Mouse (Mus musculus) NIH3T3 (cell line): ENCODE data around the gene Pknox2.

Experiments
- DNase-seq: peaks from one replicate; pipeline ENCODE4 v3.0.0-alpha.2; 2012; ENCODE audit warnings: low read depth

Gene Pknox2

DNA sequence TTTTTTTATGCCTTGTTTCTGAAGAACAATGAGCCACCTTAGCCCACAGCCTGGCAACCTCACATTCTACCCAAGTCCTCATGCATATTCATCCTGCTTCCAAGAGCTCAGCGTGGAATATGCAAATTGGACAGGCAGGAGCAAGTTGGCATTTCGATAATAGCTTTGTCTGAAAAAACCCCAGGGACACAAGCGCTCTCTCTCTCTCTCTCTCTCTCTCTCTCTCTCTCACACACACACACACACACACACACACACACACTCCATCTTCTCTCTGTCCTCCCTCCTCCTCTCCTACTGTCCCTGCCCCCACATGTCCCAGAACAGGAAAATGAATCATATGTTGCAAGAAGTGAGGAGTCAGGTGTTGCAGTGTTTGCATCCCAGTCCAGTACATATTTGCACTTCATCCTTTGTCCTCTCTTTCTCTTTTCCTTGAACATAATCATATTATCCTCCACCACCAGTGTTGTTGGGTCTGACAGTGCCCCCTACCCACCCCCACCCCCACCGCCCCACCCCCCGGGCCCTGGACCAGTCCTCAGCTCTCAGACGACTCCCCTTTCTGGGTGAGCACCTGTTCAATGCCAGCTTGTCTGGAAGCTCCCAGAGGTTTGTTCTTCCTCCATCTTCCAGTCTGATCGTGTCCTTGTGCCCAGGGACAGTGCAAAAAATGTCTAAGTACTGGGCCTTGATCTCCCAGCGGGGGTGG is 265.0 kb downstream of the Pknox2 start:
- DNase-seq, result no peak

DNA sequence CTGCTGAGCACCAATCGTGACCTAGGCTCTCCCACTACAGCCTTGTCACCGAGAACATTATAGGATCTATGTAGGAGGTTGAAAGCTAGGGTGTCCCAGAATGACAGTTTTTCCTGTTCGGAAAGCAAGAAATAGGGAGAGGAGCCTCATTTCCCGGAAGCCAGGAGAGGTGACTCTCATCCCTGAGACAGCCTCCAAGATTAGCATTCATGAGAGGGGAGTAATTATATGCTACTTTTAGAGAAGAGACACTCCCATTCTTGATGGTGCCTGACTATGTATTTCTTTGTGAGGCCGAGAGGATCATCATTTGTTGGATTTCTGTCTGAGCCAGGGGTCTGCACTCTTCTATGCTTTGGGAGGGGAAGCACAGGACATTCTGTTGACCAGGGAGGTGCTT is 265.6 kb downstream of the Pknox2 start:
- DNase-seq, result no peak

DNA sequence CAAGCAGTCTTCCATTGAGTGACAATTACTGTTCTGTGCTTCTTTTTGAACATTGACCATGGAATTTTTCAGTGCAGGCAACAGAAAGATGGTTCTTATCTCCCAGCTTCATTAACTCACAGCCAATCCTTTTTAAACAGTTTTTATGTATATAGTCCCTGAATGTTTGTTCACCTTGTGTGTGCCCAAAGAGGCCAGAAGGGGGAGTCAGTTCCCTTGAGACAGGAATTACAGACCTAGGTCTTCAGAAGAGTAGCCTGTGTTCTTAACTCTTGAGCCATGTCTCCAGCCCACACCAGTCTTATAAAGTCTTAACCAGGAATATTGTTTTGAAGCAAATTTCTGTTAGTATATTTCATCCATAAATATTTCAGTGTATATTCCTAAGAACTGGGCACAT is 270.4 kb downstream of the Pknox2 start:
- DNase-seq, result no peak

DNA sequence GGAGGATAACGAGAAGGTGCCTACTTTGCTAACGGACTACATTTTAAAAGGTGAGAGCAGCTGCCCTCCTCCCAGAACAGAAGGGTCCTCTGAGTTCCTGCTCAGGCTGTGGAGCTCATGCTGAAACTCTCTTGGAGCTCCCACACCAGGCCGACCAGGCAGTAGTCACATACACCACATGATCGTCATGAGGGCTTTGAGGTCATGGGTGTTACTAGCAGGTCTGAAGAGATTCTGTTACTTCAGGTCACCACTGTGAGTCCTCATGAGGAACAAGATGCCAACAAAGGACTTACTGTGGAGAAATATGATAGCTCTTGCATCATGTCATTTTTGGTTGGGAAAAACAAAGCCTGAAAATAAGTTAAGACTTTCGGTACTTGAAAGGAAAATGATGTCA is 270.9 kb downstream of the Pknox2 start:
- DNase-seq, result no peak

DNA sequence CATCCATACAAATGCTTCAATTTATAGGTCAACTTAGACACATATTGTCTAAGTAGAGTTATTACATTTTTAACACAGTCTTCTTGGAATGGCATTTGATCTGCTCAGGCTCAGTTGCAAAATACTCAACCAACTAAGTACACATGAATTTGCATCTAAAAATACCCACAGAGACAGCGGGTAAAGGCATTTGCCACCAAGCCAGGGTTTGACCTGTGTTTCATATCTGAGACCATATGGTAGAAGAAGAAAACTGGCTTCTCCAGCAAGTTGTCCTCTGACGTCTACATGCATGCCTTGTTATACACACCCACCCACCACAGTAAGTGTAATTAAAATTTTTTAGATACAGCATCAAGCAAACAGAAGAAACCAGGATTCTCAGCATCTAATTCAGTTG is 273.4 kb downstream of the Pknox2 start:
- DNase-seq, result no peak

DNA sequence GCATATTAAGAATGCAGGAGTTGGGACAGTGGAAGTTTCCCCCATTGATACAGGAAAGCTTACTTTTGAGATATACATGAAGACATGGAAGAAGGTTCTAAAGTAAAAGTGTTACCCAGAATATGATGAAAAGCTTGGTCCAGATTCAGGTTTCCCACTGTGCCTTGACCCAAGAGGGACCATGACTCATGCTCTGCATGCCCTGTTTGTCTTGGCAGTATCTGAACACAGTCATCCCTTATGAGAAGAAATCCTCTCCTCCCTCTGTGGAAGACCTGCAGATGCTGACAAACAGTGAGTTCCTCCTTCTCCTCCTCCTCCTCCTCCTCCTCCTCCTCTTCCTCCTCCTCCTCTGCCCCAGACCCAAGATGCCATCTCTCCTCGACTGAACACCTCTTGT is 276.9 kb downstream of the Pknox2 start:
- DNase-seq, result peak; percentile 75

DNA sequence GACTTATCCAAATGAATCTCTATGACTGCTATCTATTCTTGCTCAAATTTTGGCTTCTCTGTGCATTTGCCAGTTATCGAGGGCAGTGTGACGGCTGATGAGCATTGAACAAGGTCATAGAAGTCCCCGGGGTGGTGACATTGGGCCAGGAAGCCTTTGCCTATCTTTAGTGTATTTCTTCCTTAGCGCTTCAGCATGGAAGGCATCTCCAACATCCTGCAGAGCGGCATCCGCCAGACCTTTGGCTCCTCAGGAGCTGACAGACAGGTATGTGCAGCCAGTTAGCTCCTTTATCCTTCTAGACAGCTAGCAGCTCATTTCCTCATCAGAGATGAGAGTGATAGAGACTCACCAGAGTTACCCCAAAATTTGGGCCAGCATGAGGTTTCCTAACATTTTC is 278.5 kb downstream of the Pknox2 start:
- DNase-seq, result no peak

DNA sequence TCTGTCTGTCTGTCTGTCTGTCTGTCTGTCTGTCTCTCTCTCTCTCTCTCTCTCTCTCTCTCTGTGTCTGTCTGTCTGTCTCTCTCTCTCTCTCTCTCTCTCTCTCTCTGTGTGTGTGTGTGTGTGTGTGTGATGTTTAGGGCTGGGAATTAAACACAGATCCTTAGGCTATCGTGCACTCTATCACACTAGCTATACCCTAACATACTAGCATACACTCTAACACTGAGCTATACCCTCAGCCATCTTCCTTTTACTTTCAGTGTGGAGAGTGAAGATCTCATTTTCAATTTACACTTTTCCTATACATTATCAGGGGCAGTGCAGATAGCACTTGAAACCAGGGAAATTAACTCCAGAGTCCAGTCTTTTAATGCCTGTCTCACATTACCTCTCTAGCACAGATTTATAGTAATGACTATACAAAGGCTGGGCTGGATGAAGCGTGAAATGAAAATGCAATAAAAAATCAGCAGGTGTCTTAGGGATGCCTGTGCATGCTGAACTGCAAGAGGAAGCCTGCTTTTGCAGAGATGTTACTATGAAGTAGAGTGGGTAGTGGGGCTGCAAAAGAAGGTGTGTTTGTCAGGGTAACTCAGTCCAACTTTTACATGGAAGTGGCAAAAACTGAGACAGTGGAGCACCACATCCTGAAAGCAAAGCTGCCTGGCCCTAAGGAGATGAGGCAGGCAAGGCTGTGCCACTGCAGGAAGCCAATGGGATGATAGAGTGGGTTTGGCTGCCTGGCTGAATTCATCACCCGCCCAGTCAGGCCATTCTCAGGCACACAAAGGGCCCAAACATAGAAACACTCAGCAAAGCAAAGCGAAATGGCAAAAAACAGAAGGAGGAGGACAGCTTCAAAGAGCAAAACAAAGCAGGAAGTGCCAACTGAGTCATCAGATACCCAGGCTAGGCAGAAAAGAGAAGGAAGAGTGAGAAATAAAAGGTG is 282.1 kb downstream of the Pknox2 start:
- peak; percentile 27 for DNase-seq

DNA sequence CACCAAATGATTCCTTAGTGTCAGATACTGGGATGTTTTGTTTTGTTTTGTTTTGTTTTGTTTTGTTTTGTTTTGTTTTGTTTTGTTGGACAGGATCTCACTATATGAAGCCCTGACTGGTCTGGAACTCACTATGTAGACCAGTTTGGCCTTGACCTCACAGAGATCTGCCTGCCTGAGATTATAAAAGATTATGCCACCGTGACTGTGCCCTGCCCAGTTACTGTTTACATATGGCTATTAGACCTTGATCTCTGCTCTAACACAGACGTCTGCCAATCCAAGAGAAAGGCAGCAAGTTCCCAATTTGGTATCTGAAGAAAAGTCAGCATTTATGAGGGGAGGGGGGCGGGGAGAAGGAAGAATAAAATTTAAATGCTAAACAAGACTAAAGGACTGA is 283.5 kb downstream of the Pknox2 start:
- no peak for DNase-seq

DNA sequence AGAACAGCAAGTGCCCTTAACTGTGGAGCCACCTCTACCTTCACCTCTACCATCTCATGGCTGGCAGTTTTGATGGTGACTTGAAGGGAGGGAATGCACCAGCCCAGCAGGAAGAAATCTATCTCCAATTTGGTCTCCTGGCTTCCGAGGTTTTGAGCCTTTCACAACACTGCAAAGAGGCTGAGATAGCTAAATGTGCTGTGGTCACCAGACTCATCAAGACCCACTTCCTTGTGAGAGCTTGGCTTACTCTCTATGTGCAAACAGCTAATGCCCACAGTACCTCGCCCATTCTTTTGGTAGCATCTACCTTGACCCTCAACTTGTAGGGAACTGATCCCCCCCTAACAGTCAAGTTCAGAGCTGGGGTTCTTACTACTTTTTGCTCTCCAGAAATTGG is 284.6 kb downstream of the Pknox2 start:
- no peak for DNase-seq

DNA sequence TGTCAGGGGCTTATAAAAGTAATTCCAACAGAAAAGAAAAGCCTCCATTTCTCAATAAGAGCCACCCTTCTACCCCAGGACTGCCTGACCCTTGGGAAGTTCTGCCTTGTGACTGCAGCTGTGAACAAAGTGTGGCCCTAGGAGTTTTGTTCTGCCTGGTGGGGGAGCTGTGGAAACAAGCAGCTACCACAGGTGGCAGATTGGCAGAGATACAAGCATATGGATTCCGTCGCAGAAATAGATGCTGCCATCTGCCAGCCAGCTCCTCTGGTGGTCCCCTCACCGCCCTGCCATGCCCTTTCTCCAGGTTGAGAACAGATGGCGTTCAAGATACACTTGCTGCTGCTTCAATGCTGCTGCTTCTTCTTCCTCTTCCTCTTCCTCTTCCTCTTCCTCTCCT is 288.5 kb downstream of the Pknox2 start:
- DNase-seq, result no peak

DNA sequence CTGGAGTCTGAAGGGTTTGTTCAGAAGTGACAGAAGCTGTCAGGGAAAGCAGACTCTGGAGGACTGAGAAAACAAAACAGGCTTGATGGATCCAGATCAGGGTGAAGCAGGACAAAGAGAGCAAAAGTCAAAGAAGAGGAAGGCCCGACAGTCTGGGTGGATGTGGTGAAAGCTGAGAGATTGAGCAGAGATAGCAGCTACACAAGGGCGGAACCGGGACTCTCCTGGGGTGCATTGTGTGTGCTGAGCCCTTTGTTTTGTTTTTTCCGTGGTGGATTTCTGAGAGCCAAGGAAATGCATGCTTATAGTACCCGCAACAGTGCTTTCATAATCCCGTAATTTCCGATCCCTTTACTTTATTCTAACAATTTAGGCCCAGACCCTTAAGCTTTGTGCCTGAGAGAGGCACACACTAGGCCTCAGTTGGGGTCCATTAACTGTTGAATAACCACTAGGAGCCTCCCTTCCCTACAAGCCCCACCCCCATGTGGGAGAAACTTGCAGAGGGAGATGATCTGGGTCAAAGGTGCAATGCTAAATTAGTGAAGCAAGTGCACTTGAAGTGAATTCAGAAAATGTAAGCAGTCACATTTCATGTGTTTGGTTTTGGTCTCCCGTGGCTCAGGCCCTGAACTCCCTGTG is 289.6 kb downstream of the Pknox2 start:
- DNase-seq, result no peak

DNA sequence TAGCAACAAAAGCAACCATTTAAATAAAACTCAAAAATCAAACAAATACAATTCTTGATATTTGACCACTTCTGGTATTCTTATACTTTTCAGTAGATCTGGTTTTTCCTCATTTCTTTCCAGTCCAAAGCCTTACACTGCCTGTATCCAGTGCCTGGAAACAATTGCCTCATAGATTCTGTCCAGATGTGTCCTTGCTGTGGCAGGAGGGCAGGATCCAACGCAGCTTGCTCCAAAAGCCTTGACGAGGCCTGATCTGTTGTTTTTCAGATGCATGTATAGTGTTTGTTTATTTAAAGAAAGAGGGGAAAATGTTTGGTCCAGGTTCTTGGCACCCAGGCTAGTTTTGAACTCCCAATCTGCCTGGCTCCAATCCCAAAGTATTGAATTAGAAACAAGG is 290.9 kb downstream of the Pknox2 start:
- DNase-seq, result peak; percentile 49

DNA sequence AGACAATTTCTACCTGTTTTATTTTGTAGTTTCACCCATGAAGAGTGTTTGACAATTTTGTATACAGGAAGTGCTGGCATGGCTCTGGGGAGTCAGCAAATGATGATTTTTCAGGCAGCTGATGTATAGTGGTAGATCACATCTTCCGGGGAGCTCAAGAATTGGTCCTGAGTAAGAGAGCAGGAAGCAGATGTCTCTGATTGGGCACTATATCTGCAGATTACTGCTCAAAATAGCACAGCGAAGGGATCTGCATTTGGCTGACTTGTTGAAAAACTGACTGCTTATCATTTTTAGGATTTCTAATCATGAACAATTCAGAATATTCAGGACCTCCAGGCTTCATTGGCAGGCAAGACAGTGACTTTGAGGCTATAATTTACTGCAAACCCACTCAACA is 295.0 kb downstream of the Pknox2 start:
- no peak for DNase-seq

DNA sequence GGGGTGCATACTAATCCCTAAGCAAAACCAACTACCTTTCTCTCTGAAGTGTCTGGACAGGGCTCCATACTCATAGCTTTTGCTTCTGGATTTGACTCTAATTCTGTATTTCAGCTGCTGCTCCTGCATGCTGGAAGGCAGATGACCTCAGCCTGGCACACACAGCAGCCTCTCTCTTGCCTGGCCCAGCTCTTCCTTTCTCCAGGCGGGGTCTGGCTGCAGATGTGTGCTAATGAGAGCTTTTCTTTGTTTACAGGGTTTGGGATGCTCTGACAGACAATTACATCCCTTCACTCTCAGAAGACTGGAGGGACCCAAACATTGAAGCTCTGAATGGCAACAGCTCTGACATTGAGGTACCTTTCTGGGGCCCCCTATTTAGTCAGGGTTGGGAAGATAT is 297.1 kb downstream of the Pknox2 start:
- no peak for DNase-seq

DNA sequence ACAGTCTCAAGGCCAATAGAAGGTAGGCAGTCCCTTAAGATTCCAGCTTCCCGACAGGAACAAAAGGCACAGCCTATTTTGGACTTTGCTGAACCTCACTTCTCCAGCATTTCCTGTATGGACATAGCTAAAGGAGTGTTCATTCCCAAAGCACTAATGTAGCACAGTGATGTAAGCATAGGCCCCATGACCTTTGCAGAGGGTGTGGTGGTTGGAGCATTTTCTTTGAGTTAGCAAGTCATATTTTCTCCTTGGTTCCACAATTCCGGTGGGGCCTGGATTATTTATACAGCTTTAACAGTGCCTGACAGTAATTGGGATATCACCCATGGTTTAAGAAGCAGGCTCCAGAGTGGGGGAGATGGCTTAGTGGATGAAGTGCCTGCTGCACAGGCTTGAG is 298.5 kb downstream of the Pknox2 start:
- peak; percentile 63 for DNase-seq

DNA sequence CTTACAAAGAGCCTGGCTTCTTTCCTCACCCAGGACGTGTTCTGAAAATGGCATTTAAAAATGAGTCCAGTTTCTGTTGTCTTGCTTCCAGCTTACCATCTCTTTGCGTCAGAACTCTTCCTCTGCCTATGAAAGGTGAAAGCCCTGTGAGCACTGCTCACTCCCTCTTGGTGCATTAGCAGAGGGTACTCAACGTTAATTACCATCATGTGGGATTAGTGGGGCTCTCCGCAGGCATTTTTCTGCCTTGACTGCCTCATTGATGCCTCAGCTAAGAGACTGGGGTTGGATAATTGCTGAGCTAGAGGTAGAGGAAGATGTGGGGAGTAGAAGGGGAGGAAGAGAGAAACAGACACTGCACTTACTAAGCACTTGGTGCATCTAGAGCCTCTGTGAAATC is 300.9 kb downstream of the Pknox2 start:
- DNase-seq, result no peak
